In genomic region chr1:179446127-179446844, GRCm38 (mm10) we compare ENCODE assay signal across 9 mouse cellular contexts.
DNase-seq lines count a peak whose midpoint lies in the region; ATAC-seq lines count a peak whose summit lies in the region.
"Had no signal": no experiment of that assay in that cellular context is flagged by ENCODE, and none has a peak within 500 bp of the region (broad histone marks: within the 10 kb centered on the region; RNA-seq: fewer than 3 reads in every experiment).

No protein-coding gene starts in this region.

- no peaks in the 10 kb centered on the region for H3K36me3 ChIP-seq in kidney, embryonic 16.5 days (ENCODE audit: insufficient read depth, low read length)
- H3K36me3 ChIP-seq in embryonic facial prominence, embryonic 15.5 days, result no peaks in the 10 kb centered on the region
- H3K36me3 ChIP-seq in hindbrain, embryonic 16.5 days (ENCODE audit: control insufficient read depth, insufficient read depth, low read length), result no peaks in the 10 kb centered on the region
- H3K36me3 ChIP-seq in neural tube, embryonic 11.5 days (ENCODE audit: control insufficient read depth, insufficient read depth, low read length), result no peaks in the 10 kb centered on the region

- H3K27ac ChIP-seq in kidney, embryonic 16.5 days (ENCODE audit: low read length), result no peak overlapping the region
- no peak overlapping the region for H3K27ac ChIP-seq in embryonic facial prominence, embryonic 15.5 days (replicated peaks)
- H3K27ac ChIP-seq in hindbrain, embryonic 16.5 days (ENCODE audit: low read depth, low read length), result 0 out of 2 replicates have a peak overlapping the region, but pooled peaks have one; percentile 9
- H3K27ac ChIP-seq in neural tube, embryonic 11.5 days (ENCODE audit: low read depth, low read length), result 0 out of 2 replicates have a peak overlapping the region, but pooled peaks have one; percentile 7

- peak; percentile 62 for ATAC-seq in kidney, embryonic 16.5 days (ENCODE audit: low FRiP score, low TSS enrichment)
- peak; percentile 64; the same call in 1 of the 2 replicates for ATAC-seq in embryonic facial prominence, embryonic 15.5 days (ENCODE audit: insufficient number of reproducible peaks, low FRiP score, low TSS enrichment, low read depth)
- ATAC-seq in hindbrain, embryonic 16.5 days, result peak; percentile 79
- ATAC-seq in neural tube, embryonic 11.5 days (ENCODE audit: insufficient read depth, low FRiP score, low TSS enrichment), result peak; percentile 75
- ATAC-seq in megakaryocyte, adult 5-6 weeks (ENCODE audit: poor library complexity, severe bottlenecking), result no peak

- peak overlapping the region; percentile 20 for H3K4me2 ChIP-seq in kidney, embryonic 16.5 days (replicated peaks; ENCODE audit: low read depth, low read length)
- no peak overlapping the region for H3K4me2 ChIP-seq in embryonic facial prominence, embryonic 15.5 days (replicated peaks)
- H3K4me2 ChIP-seq in hindbrain, embryonic 16.5 days (ENCODE audit: low read length), result peak overlapping the region; percentile 27
- H3K4me2 ChIP-seq in neural tube, embryonic 11.5 days (ENCODE audit: low read depth), result no peak overlapping the region

- no peaks in the 10 kb centered on the region for H3K27me3 ChIP-seq in kidney, embryonic 16.5 days (ENCODE audit: insufficient read depth, low read length)
- H3K27me3 ChIP-seq in embryonic facial prominence, embryonic 15.5 days, result no peaks in the 10 kb centered on the region
- H3K27me3 ChIP-seq in hindbrain, embryonic 16.5 days (replicated peaks; ENCODE audit: control insufficient read depth, insufficient read depth, low read length), result no peaks in the 10 kb centered on the region
- no peaks in the 10 kb centered on the region for H3K27me3 ChIP-seq in neural tube, embryonic 11.5 days (ENCODE audit: control insufficient read depth, insufficient read depth, low read length)

- H3K9ac ChIP-seq in kidney, embryonic 16.5 days (replicated peaks; ENCODE audit: low read length), result no peak overlapping the region
- H3K9ac ChIP-seq in embryonic facial prominence, embryonic 15.5 days, result no peak overlapping the region
- no peak overlapping the region for H3K9ac ChIP-seq in hindbrain, embryonic 16.5 days (ENCODE audit: low read depth, low read length)
- no peak overlapping the region for H3K9ac ChIP-seq in neural tube, embryonic 11.5 days (ENCODE audit: low read length)

- peaks cover 3% of the 10 kb centered on the region; the same call in 1 of the 2 replicates for H3K9me3 ChIP-seq in kidney, embryonic 16.5 days (ENCODE audit: low read length)
- no peaks in the 10 kb centered on the region for H3K9me3 ChIP-seq in embryonic facial prominence, embryonic 15.5 days (replicated peaks)
- no peaks in the 10 kb centered on the region for H3K9me3 ChIP-seq in hindbrain, embryonic 16.5 days (ENCODE audit: control insufficient read depth, low read length)
- H3K9me3 ChIP-seq in neural tube, embryonic 11.5 days (ENCODE audit: control insufficient read depth, low read length), result no peaks in the 10 kb centered on the region

- WGBS in kidney, embryonic 16.5 days, result 41% methylated on average over 17 of the region's 17 CpGs
- WGBS in embryonic facial prominence, embryonic 15.5 days, result 28% methylated on average over 17 of the region's 17 CpGs
- WGBS in hindbrain, embryonic 16.5 days, result 18% methylated on average over 17 of the region's 17 CpGs
- WGBS in neural tube, embryonic 11.5 days, result 34% methylated on average over 17 of the region's 17 CpGs

- no peak overlapping the region for H3K4me3 ChIP-seq in kidney, embryonic 16.5 days (ENCODE audit: low read length)
- no peak overlapping the region for H3K4me3 ChIP-seq in embryonic facial prominence, embryonic 15.5 days (replicated peaks)
- no peak overlapping the region for H3K4me3 ChIP-seq in hindbrain, embryonic 16.5 days (ENCODE audit: low read length)
- H3K4me3 ChIP-seq in neural tube, embryonic 11.5 days (ENCODE audit: low read depth, low read length), result no peak overlapping the region

- DNase-seq in kidney, adult 8-10 months, result no peak
- DNase-seq in neural tube, embryonic 11.5 days (ENCODE audit: low spot score), result peak; percentile 69
- DNase-seq in thymus, postnatal 25 days, result no peak
- DNase-seq in cerebellum, adult 11 months, result no peak
- DNase-seq: kidney, postnatal 14 days had no signal

- peaks cover 17% of the 10 kb centered on the region for H3K4me1 ChIP-seq in kidney, embryonic 16.5 days (ENCODE audit: insufficient read depth, low read length)
- H3K4me1 ChIP-seq in embryonic facial prominence, embryonic 15.5 days, result peaks cover 13% of the 10 kb centered on the region
- H3K4me1 ChIP-seq in hindbrain, embryonic 16.5 days (ENCODE audit: control insufficient read depth, insufficient read depth, low read depth, low read length), result peaks cover 4% of the 10 kb centered on the region; the same call in 1 of the 2 replicates
- H3K4me1 ChIP-seq in neural tube, embryonic 11.5 days (ENCODE audit: control insufficient read depth, insufficient read depth, low read length), result peaks cover 3% of the 10 kb centered on the region; the same call in 1 of the 2 replicates

Comparison
In these comparisons a context has a peak if more than half of its experiments do, and no peak if none do; other contexts are left out.
1. H3K27ac ChIP-seq: peak in hindbrain, embryonic 16.5 days (single experiment) and neural tube, embryonic 11.5 days (single experiment); none in kidney, embryonic 16.5 days (single experiment) and embryonic facial prominence, embryonic 15.5 days (single experiment).
2. H3K4me2 ChIP-seq: peak in kidney, embryonic 16.5 days (single experiment) and hindbrain, embryonic 16.5 days (single experiment); none in embryonic facial prominence, embryonic 15.5 days (single experiment) and neural tube, embryonic 11.5 days (single experiment).